Mouse (Mus musculus) C2C12 (cell line): ENCODE measurements around the gene Daglb.

Experiments
- CTCF ChIP-seq: IDR thresholded peaks from one replicate; pipeline ENCODE4 v1.5.1; 2011; ENCODE audit not compliant: control insufficient read depth, insufficient read depth, insufficient read length
- MAX ChIP-seq: IDR thresholded peaks from one replicate; pipeline ENCODE4 v1.6.1; 2011; ENCODE audit warnings: mild to moderate bottlenecking, control low read depth
- MYOD1 ChIP-seq: IDR thresholded peaks from one replicate; pipeline ENCODE4 v1.6.1; 2011; ENCODE audit warnings: low read depth; ENCODE audit not compliant: control insufficient read depth, insufficient read length
- MYOG ChIP-seq: IDR thresholded peaks from one replicate; pipeline ENCODE4 v1.6.1; 2011; ENCODE audit not compliant: control insufficient read depth, insufficient read length; ENCODE audit errors: extremely low read depth
- USF1 ChIP-seq: IDR thresholded peaks from one replicate; pipeline ENCODE4 v1.6.1; 2011; ENCODE audit warnings: low read depth, mild to moderate bottlenecking, control low read depth, moderate library complexity

DNA sequence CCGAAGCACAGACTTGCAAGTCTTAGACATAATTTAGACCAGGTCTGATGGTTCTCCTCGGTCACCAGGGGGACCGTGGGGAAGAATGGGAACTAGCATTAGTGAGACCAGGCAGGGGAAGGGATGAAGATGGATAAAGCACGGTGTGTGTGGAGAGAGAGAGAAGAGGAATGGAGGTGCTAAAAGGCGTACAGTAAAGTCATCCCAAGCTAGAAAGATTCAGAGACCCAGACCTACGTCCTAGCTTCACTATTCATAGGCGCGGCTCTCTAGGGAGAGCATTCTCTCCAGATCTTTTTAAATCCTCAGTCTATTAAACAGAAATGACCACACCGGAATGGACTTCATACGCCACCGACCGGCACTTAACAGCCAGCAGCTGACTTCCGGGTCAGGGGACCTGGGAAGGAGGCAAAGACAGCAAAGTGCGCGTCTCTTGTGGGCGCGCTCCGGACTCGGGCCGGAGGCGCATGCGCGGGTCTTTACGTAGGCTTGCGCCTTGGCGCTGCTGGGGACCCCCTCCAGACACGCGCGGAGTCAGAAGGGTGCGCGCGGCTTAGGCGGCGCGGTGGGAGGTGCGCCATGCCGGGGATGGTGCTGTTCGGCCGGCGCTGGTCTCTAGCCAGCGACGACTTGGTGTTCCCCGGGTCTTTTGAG, at the start of gene Daglb:
- TF ChIP-seq CTCF, result no peak
- TF ChIP-seq MYOD1, result no peak
- no peak for TF ChIP-seq USF1
- no peak for TF ChIP-seq MYOG
- TF ChIP-seq MAX, result no peak
